Mouse (Mus musculus) ES-Bruce4 (cell line): ENCODE measurements around the gene Ttc28.

ENCODE experiments used
- CTCF ChIP-seq: IDR thresholded peaks from one replicate; pipeline ENCODE4 v1.8.1; 2011; ENCODE audit warnings: low read depth, low read length
- EP300 ChIP-seq: IDR thresholded peaks from 2 replicates; pipeline ENCODE4 v1.6.1; 2011; ENCODE audit warnings: low read depth, low read length; ENCODE audit not compliant: insufficient read depth
- POLR2A ChIP-seq: IDR thresholded peaks from one replicate; pipeline ENCODE4 v1.8.1; 2011; ENCODE audit warnings: low read length; ENCODE audit not compliant: insufficient read depth

- no peak for TF ChIP-seq CTCF
- TF ChIP-seq POLR2A: no peak
- no peak for TF ChIP-seq EP300
Observed at GRCm38 (mm10) chr5:111050135-111050534, 170.5 kb downstream of the Ttc28 start.
